Mouse (Mus musculus) megakaryocyte, embryonic 14.5 days (primary cell): ENCODE results near the gene Helb. TPM values are rescaled to one million over a fixed set of nuclear protein-coding genes. Genes with fewer than 3 reads are reported as not detected.

ENCODE experiments used
- H3K27me3 ChIP-seq: replicated peaks from 2 replicates; pipeline ENCODE3; 2012; ENCODE audit warnings: inconsistent platforms
- H3K36me3 ChIP-seq: replicated peaks from 2 replicates; pipeline ENCODE3; 2012; ENCODE audit warnings: low read length, inconsistent platforms, mixed read lengths
- H3K4me1 ChIP-seq: 2 replicates; pipeline ENCODE4 v1.6.1; 2012; ENCODE audit warnings: inconsistent platforms
- H3K4me3 ChIP-seq: replicated peaks from 2 replicates; pipeline ENCODE3; 2012; ENCODE audit warnings: moderate library complexity, mild to moderate bottlenecking, inconsistent platforms
- H3K9me3 ChIP-seq: 2 replicates; pipeline ENCODE4 v1.6.1; 2012; ENCODE audit warnings: inconsistent platforms
- FLI1 ChIP-seq: IDR thresholded peaks from 2 replicates; pipeline ENCODE4 v1.6.1; 2012; ENCODE audit warnings: low read length, inconsistent platforms, mixed read lengths
- GATA1 ChIP-seq: IDR thresholded peaks from 3 replicates; pipeline ENCODE4 v1.6.1; 2012; ENCODE audit warnings: mixed read lengths, low read length, inconsistent platforms, borderline replicate concordance
- polyA plus RNA-seq: library from polyadenylated mRNA; stranded (reverse); fragments of >175 nt; gene quantifications from 2 replicates; pipeline ENCODE4 v1.2.3, GENCODE M21; 2012; ENCODE audit warnings: low replicate concordance; ENCODE audit not compliant: insufficient read depth

The Helb gene
- 0.60 and 4.5 TPM in 2 replicates for polyA plus RNA-seq

DNA sequence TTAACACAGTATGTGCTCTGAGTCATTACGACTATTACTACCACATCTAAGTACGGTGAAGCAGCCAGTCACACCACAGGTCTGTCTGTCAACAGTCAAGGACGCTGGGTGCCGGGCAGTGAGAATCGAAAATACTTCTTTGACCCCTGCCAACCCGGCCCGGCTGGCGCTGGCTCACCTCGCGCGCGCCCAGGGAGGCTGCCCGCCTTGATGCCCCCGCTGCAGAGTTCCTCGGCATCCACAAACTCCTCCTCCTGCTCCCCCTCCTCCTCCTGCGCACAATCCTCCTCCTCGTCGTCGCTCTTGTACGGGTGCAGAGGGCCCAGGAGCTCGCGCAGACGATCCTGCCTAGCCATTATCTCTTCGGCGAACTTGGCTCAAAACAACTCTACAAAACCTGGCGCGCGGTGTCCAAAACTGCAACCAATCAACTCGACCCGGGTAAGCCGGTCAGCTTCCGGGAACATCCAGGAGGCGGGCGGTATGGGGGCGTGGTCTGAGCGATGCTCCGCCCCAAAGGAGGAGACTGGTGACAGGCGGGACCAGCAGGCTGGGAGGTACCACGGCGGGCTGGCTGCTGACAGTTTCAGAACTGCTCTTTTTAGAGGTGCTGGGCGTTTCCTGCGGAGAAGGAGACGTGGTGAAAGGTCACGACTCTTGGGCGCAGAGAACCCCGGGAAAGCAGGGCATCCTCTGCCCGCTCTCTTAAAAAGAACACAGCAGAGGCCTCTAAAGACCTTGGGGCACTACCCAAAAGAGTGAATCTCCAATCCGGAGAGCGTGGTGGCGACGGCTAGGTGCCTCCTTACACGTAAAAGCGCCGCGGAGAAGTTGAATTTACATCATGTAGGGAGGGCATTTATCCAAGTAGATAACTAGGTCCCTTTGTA lies at the start of gene Helb:
Gene Helb (minus strand): TSS at position 481 of the 890 bp plus-strand sequence.
- Histone ChIP-seq H3K9me3 (peaks cover 6% of the 10 kb centered on the region; the same call in 1 of the 2 replicates), H3K36me3 (peaks cover 42% of the 10 kb centered on the region), H3K4me3 (peak within 1 kb of the TSS; percentile 99), H3K27me3 (no peaks in the 10 kb centered on the region), H3K4me1 (peaks cover 18% of the 10 kb centered on the region)
- no peak for TF ChIP-seq FLI1
- no peak for TF ChIP-seq GATA1

DNA sequence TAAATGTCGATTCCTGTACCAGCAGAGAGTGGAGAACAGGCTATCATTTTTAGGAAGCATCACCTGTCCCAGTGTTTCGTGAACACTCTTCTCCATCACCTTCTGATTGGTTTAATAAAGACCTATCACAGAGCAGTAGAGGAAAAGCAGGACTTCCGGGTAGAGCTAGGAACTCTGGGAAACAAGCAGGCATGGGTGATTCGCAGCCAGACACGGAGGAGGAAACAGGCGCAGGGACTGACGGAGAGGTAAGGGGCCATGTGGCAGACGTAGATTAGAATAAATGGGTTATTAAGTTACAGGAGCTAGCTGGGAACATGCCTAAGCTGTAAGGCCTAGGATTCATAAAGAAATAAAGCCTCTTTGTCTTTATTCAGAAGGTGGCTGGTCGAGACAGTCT lies 47.7 kb upstream of the Helb start:
- TF ChIP-seq FLI1, result no peak
- no peak for TF ChIP-seq GATA1
- no peaks in the 10 kb centered on the region for H3K4me1 ChIP-seq
- H3K9me3 ChIP-seq, result no peaks in the 10 kb centered on the region
- H3K27me3 ChIP-seq, result no peaks in the 10 kb centered on the region
- H3K4me3 ChIP-seq, result no peak overlapping the region
- H3K36me3 ChIP-seq, result peaks cover 58% of the 10 kb centered on the region

GRCm38 (mm10) chr10:120153911-120154310 lies 41.1 kb upstream of the Helb start:
- Histone ChIP-seq H3K27me3 (no peaks in the 10 kb centered on the region), H3K9me3 (peaks cover 15% of the 10 kb centered on the region; the same call in 1 of the 2 replicates), H3K4me1 (no peaks in the 10 kb centered on the region), H3K4me3 (no peak overlapping the region), H3K36me3 (peaks cover 41% of the 10 kb centered on the region)
- TF ChIP-seq FLI1, result no peak

DNA sequence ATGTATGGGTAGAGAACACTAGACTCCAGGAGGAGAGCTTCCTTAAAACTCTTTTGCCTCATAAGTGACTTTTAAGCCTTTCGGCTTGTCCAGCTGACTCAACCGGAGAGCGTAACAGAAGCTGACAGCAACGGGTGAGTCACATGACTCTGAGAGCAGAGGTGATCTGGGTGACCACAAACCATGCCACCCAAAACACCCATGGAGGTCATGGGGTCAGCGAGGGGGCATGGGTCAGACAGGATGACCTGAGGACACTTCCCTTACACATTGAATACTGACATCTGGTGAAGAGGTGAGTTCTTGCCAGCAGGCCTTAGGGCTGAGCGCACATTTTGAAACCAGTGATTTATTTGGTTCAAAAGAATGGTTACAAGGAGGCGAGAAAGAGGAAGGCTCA lies 38.9 kb upstream of the Helb start:
- no peaks in the 10 kb centered on the region for H3K4me1 ChIP-seq

DNA sequence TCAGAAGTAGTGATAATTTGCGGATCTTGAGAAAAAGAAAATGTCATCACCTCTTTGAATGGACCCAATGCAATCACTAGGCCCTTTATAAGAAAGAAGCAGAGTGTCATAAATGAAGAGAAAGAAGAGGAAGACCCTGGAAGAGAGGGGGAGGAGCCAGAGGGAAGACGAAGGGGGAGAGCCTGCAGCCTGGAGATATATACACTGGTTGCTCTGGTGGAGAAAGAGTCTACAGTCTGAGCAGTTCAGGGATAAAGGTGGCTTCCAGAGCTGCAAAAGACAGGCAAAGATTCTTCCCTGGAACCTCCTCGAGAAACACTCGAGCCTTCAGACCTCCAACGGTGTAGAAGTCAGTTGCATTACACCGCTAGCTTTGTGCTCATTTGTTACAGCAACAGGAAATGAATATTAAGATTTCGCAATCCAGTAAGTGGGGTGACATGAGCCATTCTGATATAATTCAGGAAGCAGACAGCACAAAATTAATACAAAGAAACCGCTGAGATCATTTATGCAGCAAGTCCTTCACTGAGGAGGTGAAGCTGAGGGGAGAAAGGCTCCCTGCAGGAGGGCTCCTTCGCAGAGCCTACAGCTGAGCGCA lies 28.2 kb upstream of the Helb start:
- H3K9me3 ChIP-seq, result peaks cover 8% of the 10 kb centered on the region
- peaks cover 49% of the 10 kb centered on the region for H3K4me1 ChIP-seq
- H3K27me3 ChIP-seq, result no peaks in the 10 kb centered on the region
- TF ChIP-seq FLI1, result no peak
- TF ChIP-seq GATA1, result no peak
- peaks cover 62% of the 10 kb centered on the region for H3K36me3 ChIP-seq
- H3K4me3 ChIP-seq, result peak overlapping the region; percentile 86

More for the DNA sequence above, 38.9 kb upstream of the Helb start:
- TF ChIP-seq GATA1 (no peak), FLI1 (no peak)
- H3K36me3 ChIP-seq, result peaks cover 49% of the 10 kb centered on the region
- no peak overlapping the region for H3K4me3 ChIP-seq
- peaks cover 15% of the 10 kb centered on the region; the same call in 1 of the 2 replicates for H3K9me3 ChIP-seq
- H3K27me3 ChIP-seq, result no peaks in the 10 kb centered on the region

DNA sequence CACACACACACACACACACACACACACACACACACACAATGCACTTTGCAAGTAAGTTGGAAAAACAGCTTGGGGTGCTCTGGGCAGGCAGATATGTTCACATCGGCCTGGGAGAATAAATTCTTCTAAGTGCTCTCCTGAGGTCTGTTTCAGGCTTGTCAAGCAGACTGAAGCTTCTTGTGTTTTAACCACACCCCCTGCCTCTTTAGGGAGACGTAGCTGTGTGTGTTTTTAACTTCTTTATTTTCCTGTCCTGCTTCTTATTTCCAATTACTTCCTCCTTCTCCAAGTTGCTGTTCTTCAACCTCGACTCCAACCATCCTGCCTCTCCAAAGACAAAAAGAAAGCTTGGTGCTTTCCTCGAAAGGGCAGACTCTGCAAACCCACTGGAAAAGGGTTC lies 27.4 kb upstream of the Helb start:
- H3K9me3 ChIP-seq, result peaks cover 9% of the 10 kb centered on the region
- TF ChIP-seq FLI1, result no peak
- no peak for TF ChIP-seq GATA1
- H3K4me3 ChIP-seq, result no peak overlapping the region
- H3K36me3 ChIP-seq, result peaks cover 55% of the 10 kb centered on the region
- H3K4me1 ChIP-seq, result peaks cover 51% of the 10 kb centered on the region
- no peaks in the 10 kb centered on the region for H3K27me3 ChIP-seq

- peaks cover 9% of the 10 kb centered on the region for H3K9me3 ChIP-seq
- TF ChIP-seq FLI1 (no peak), GATA1 (no peak)
- peaks cover 21% of the 10 kb centered on the region for H3K36me3 ChIP-seq
- H3K4me3 ChIP-seq, result no peak overlapping the region
- H3K27me3 ChIP-seq, result no peaks in the 10 kb centered on the region
- peaks cover 55% of the 10 kb centered on the region for H3K4me1 ChIP-seq
Measured at GRCm38 (mm10) chr10:120136020-120136562, 23.3 kb upstream of the Helb start.

GRCm38 (mm10) chr10:120133697-120134096 lies 20.9 kb upstream of the Helb start:
- Histone ChIP-seq H3K9me3 (peaks cover 9% of the 10 kb centered on the region), H3K36me3 (peaks cover 16% of the 10 kb centered on the region), H3K4me1 (peaks cover 41% of the 10 kb centered on the region), H3K27me3 (no peaks in the 10 kb centered on the region), H3K4me3 (no peak overlapping the region)
- no peak for TF ChIP-seq GATA1
- no peak for TF ChIP-seq FLI1

GRCm38 (mm10) chr10:120130621-120131020 lies 17.8 kb upstream of the Helb start:
- TF ChIP-seq GATA1 (no peak), FLI1 (no peak)
- peaks cover 47% of the 10 kb centered on the region for H3K4me1 ChIP-seq
- no peaks in the 10 kb centered on the region for H3K36me3 ChIP-seq
- no peaks in the 10 kb centered on the region for H3K27me3 ChIP-seq
- no peaks in the 10 kb centered on the region for H3K9me3 ChIP-seq
- H3K4me3 ChIP-seq, result no peak overlapping the region
